Mouse (Mus musculus): ENCODE results near the gene Thap12.
A peak's percentile ranks its signal among the peaks of the same experiment; 100 is the strongest.

Thap12 gene

GRCm38 (mm10) chr7:98756050-98756449 lies 53.1 kb downstream of the Thap12 start:
- DNase-seq (ENCODE audit: low spot score in 2 of 2): no peak

GRCm38 (mm10) chr7:98756556-98756955 lies 53.7 kb downstream of the Thap12 start:
- peak in 1 of 2 experiments; percentile 18 for DNase-seq (ENCODE audit: low spot score in 2 of 2)

GRCm38 (mm10) chr7:98760126-98760525 lies 57.2 kb downstream of the Thap12 start:
- DNase-seq (ENCODE audit: low spot score in 2 of 2): no peak

DNA sequence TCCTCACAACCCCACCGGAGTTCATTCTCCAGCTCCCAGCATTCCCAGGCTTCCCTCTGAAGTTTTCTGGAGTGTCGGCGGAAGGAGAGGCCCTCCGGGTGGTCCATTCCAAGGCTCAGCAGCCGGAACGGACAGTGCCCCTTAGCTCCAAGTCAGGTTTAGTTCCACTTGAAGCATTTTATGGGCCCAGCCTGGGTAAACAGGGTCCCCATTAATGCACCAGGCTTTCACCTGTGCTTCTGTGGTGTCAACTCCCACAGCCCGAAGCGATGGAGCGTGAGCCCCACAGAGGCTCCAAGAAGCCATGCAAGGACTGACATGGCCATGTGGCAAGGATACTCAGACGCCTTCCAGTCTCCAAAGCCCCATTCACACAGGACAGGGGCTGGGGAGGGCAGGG lies 61.0 kb downstream of the Thap12 start:
- DNase-seq (ENCODE audit: low spot score in 2 of 2): no peak

DNA sequence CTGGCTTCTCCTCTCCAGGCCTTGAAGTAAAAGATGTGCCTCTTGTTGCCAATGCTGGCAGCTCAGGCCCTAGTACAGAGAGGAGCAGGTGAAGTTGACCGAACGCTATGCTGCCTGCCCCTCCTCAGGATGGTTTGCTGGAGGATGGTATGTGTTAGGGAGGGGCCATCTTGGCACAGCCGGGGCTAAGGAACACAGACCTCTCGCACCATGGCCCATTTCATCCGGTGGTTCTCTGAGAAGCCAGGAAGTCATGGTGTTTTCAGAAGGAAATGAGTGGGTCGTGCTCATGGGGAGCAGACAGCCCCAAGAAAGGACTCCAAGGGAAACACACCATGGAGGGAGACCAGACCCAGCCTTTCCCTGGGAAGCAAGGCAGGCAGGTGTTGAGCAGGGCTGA lies 64.4 kb downstream of the Thap12 start:
- DNase-seq (ENCODE audit: low spot score in 2 of 2): no peak
